Mouse (Mus musculus) intestine, embryonic 14.5 days (tissue): ENCODE measurements at regions not wholly inside any gene's neighbourhood (a gene's known extent, or its start where the extent isn't known, plus 50 kb on each side); places are given as distances from the start of the nearest gene placed in this dataset.

Experiments
- ATAC-seq: fragments of 200-750 bp; cut with Nextera tagmentation; replicated peaks from 2 replicates; pipeline ENCODE4 v1.8.0; 2017; ENCODE audit warnings: low read depth, moderate number of reproducible peaks, moderate TSS enrichment, moderate library complexity; ENCODE audit not compliant: low FRiP score, low TSS enrichment
- DNase-seq: peaks from one replicate; pipeline ENCODE4 v3.0.0-alpha.2; 2018; ENCODE audit warnings: low spot score
- H3K27ac ChIP-seq: fragments of 300-500 bp; sonication (generic); 2 replicates; pipeline ENCODE4 v1.5.1; 2014; ENCODE audit warnings: low read depth, mild to moderate bottlenecking, control low read depth
- H3K27me3 ChIP-seq: fragments of 300-500 bp; sonication (generic); replicated peaks from 2 replicates; pipeline ENCODE4 v1.6.1; 2014; ENCODE audit warnings: low read length, control low read depth; ENCODE audit not compliant: control insufficient read depth, insufficient read depth
- H3K36me3 ChIP-seq: fragments of 300-500 bp; sonication (generic); 2 replicates; pipeline ENCODE4 v1.6.1; 2014; ENCODE audit warnings: low read length, control low read depth; ENCODE audit not compliant: control insufficient read depth, insufficient read depth
- H3K4me1 ChIP-seq: fragments of 300-500 bp; sonication (generic); replicated peaks from 2 replicates; pipeline ENCODE4 v1.6.1; 2014; ENCODE audit warnings: low read length, control low read depth, mixed read lengths; ENCODE audit not compliant: control insufficient read depth, insufficient read depth
- H3K4me2 ChIP-seq: fragments of 300-500 bp; sonication (generic); 2 replicates; pipeline ENCODE4 v1.6.1; 2014; ENCODE audit warnings: low read length
- H3K4me3 ChIP-seq: fragments of 300-500 bp; sonication (generic); 2 replicates; pipeline ENCODE4 v1.5.1; 2014; ENCODE audit warnings: low read depth, low read length, control low read depth, mixed read lengths
- H3K9ac ChIP-seq: fragments of 300-500 bp; sonication (generic); 2 replicates; pipeline ENCODE4 v1.6.1; 2014; ENCODE audit warnings: mild to moderate bottlenecking, low read length
- H3K9me3 ChIP-seq: fragments of 300-500 bp; sonication (generic); 2 replicates; pipeline ENCODE4 v1.6.1; 2016; ENCODE audit warnings: low read length, control low read depth; ENCODE audit not compliant: control insufficient read depth
- WGBS: fragments of 180-500 bp; shearing (Covaris S2); extraction: QIAGEN DNeasy Blood & Tissue Kit; methylation state at CpG from one replicate; pipeline ENCODE4 v1.1.7; 2014; 5-methylcytosine and 5-hydroxymethylcytosine counted together

DNA sequence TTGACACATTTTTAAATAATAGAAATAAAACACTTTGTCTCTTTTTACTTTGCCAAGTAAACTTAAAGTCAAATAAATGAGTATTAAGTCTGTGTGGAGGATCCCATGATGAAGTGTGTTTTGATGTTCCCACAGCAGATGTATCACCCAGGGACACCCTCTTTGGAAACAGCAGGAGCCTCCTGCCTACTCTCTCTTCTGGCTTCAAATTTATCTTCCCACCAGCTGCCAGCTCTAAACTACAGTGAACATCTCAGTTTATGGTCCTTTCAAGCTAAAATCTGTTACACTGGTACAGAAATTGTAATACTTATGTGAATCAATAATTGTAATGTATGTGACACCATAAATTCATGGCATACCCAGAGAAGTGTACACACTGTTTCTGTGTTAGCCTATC, 171.1 kb upstream of the Meis2 start:
- Histone ChIP-seq H3K4me3 (no peak overlapping the region), H3K36me3 (no peaks in the 10 kb centered on the region), H3K4me2 (no peak overlapping the region), H3K9me3 (no peaks in the 10 kb centered on the region), H3K9ac (no peak overlapping the region), H3K27ac (no peak overlapping the region), H3K27me3 (no peaks in the 10 kb centered on the region), H3K4me1 (no peaks in the 10 kb centered on the region)
- ATAC-seq, result no peak
- no peak for DNase-seq

DNA sequence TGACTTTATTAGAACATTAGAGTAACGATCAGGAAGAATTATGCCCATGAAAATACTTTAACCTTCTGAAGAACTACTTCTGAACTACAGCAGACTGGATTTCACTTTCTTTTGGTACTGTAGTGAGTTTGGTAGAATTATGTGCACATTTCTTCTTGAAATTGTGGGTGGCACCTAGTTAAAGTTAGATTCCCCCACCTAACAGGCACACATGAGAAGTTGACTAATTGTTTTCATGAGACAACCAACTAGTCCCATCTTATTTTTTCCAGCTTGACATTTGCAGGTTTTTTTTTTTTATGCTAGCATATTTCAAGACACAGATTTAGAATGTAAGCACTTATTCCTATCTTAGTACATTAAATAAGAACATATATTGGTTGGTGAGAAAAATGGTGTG, 167.2 kb upstream of the Meis2 start:
- no peak overlapping the region for H3K9ac ChIP-seq
- H3K27me3 ChIP-seq, result no peaks in the 10 kb centered on the region
- H3K9me3 ChIP-seq, result no peaks in the 10 kb centered on the region
- H3K4me1 ChIP-seq, result no peaks in the 10 kb centered on the region
- DNase-seq (no peak), ATAC-seq (no peak)
- WGBS, result 91% methylated on average over 1 of the region's 1 CpGs
- no peaks in the 10 kb centered on the region for H3K36me3 ChIP-seq
- no peak overlapping the region for H3K4me3 ChIP-seq
- no peak overlapping the region for H3K27ac ChIP-seq
- H3K4me2 ChIP-seq, result no peak overlapping the region

DNA sequence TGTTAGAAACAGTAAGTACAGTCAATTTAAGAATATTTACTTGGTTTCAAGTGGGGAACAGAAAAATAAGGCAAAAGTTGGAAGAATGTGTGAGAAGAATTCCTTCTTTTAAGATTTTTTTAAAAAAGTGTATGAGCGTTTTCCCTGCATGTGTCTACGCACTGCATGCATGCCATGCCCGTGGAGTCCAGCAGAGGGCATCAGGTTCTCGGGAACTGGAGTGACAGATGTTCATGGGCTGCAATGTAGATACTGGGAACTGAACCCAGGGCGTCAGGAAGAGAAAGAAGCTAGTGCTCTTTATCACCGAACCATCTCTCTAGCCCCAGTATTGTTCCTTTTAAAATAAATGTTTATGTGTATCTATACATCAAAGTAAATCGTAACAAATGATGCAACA, 150.8 kb upstream of the Meis2 start:
- no peak for ATAC-seq
- DNase-seq, result no peak
- no peak overlapping the region for H3K27ac ChIP-seq
- H3K4me3 ChIP-seq, result no peak overlapping the region
- no peaks in the 10 kb centered on the region for H3K36me3 ChIP-seq
- no peak overlapping the region for H3K9ac ChIP-seq
- H3K27me3 ChIP-seq, result no peaks in the 10 kb centered on the region
- no peaks in the 10 kb centered on the region for H3K4me1 ChIP-seq
- H3K9me3 ChIP-seq, result no peaks in the 10 kb centered on the region
- no peak overlapping the region for H3K4me2 ChIP-seq
- 68% methylated on average over 7 of the region's 7 CpGs for WGBS

DNA sequence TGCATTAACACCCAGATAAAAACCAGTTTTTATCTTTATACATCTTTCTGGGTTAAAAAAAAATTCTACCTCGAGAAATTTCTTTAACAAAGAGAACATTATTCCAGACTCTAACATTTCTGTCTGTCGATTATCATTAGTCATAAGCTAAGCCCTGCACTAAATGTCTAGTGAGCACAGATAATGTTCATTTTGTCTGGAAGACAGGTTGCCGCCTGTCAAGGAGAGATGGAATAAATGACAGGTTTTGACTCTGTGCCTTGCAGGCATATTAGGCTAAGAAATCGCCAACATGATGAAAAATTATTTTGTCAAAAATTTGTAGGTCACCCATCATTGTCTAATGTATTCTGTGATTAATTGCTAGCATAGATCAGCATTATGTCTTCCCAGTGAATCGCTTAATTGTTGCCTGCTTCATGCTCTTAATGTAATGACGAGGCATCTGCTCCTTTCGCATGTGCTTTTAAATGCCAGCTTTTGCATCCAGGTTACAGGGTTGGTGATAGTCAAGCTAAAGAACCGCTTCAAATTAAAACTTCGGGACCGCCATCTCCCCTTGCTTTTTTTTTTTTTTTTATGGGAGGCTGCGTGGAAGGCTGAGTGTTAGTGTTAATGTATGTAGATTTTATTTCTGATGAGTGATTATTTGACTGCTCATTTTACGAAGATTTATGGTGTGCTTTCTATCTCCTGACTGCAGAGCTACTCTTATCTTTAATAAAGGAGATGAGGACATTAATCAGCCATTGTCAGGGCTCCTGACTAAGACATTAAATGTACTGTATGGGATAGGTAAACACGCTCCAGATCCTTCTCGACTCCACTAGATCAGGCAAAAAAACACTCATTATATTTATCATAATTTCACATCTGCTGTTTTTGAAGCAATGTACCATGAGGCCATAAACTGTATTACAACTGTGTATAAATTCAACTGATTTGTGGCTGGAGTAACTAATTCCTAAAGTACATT, 135.9 kb upstream of the Meis2 start:
- Histone ChIP-seq H3K27ac (no peak overlapping the region), H3K9ac (no peak overlapping the region), H3K9me3 (no peaks in the 10 kb centered on the region), H3K4me1 (peaks cover 3% of the 10 kb centered on the region; the same call in 1 of the 2 replicates), H3K36me3 (no peaks in the 10 kb centered on the region), H3K4me2 (no peak overlapping the region), H3K4me3 (no peak overlapping the region), H3K27me3 (no peaks in the 10 kb centered on the region)
- no peak for DNase-seq
- 54% methylated on average over 14 of the region's 14 CpGs for WGBS
- no peak for ATAC-seq

DNA sequence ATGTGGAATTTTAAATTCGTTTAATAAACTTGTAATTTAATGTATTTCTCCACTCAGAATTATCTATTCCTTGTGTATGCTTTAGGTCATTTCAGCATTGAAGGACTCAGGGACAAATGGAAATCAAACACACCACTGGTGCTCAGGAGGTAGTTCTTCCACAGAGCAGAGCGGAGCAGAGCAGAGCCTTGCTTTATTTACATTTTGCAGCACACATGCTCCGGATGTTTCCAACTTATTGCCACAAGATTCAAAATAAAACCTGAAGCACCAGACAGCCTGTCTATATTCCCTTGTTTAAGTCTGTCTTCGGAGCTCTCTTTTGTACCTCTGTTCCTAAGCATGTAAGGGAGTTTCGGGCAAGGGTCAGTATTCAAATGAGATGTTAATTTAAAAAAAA, 135.2 kb upstream of the Meis2 start:
- ATAC-seq, result no peak
- no peaks in the 10 kb centered on the region for H3K9me3 ChIP-seq
- H3K4me1 ChIP-seq, result peaks cover 3% of the 10 kb centered on the region; the same call in 1 of the 2 replicates
- H3K4me2 ChIP-seq, result no peak overlapping the region
- no peak for DNase-seq
- H3K27me3 ChIP-seq, result no peaks in the 10 kb centered on the region
- no peak overlapping the region for H3K27ac ChIP-seq
- WGBS, result 30% methylated on average over 5 of the region's 5 CpGs
- no peak overlapping the region for H3K4me3 ChIP-seq
- no peaks in the 10 kb centered on the region for H3K36me3 ChIP-seq
- H3K9ac ChIP-seq, result no peak overlapping the region

DNA sequence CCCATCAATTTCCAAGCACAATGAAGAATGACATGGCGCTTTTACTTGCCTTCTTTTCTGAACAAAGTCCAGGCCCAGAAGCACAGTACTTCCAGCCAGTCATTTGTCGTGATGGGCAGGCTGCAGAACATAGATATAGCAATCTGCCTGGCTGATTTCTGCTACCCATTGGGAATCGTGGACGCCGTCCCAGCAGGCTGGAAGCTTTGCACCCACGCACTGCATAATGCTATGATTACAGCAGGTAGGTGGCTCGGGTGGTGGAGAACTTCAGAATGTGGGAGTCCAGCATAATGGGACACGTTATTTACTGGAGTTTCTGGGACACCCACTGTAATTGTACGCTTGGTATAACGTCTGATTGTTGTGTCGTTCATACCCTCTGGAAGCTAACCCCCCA, 116.2 kb upstream of the Meis2 start:
- H3K9ac ChIP-seq, result no peak overlapping the region
- no peak overlapping the region for H3K4me2 ChIP-seq
- no peaks in the 10 kb centered on the region for H3K36me3 ChIP-seq
- ATAC-seq (no peak), DNase-seq (no peak)
- 88% methylated on average over 11 of the region's 11 CpGs for WGBS
- no peaks in the 10 kb centered on the region for H3K4me1 ChIP-seq
- H3K9me3 ChIP-seq, result no peaks in the 10 kb centered on the region
- H3K27me3 ChIP-seq, result no peaks in the 10 kb centered on the region
- H3K4me3 ChIP-seq, result no peak overlapping the region
- no peak overlapping the region for H3K27ac ChIP-seq

DNA sequence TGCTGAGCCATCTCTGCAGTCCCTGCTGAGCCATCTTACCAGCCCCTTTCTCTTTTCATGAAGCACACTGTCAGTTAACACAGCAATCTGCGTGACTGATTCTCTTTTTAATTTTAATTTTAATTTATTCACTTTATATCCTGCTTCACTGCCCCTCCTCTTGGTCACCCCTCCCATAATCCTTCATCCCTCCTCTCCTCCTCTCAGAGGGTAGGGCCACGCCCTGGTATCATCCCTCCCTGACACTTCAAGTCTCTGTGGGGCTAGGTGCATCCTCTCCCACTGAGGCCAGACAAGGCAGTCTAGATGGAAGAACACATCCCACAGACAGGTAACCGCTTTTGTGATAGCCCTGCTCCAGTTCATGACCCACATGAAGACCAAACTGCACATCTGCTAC, 111.5 kb upstream of the Meis2 start:
- no peaks in the 10 kb centered on the region for H3K27me3 ChIP-seq
- no peak overlapping the region for H3K27ac ChIP-seq
- H3K9ac ChIP-seq, result no peak overlapping the region
- DNase-seq (no peak), ATAC-seq (no peak)
- H3K4me1 ChIP-seq, result no peaks in the 10 kb centered on the region
- H3K36me3 ChIP-seq, result no peaks in the 10 kb centered on the region
- H3K4me3 ChIP-seq, result no peak overlapping the region
- H3K9me3 ChIP-seq, result no peaks in the 10 kb centered on the region
- H3K4me2 ChIP-seq, result no peak overlapping the region
- WGBS, result 84% methylated on average over 3 of the region's 3 CpGs

DNA sequence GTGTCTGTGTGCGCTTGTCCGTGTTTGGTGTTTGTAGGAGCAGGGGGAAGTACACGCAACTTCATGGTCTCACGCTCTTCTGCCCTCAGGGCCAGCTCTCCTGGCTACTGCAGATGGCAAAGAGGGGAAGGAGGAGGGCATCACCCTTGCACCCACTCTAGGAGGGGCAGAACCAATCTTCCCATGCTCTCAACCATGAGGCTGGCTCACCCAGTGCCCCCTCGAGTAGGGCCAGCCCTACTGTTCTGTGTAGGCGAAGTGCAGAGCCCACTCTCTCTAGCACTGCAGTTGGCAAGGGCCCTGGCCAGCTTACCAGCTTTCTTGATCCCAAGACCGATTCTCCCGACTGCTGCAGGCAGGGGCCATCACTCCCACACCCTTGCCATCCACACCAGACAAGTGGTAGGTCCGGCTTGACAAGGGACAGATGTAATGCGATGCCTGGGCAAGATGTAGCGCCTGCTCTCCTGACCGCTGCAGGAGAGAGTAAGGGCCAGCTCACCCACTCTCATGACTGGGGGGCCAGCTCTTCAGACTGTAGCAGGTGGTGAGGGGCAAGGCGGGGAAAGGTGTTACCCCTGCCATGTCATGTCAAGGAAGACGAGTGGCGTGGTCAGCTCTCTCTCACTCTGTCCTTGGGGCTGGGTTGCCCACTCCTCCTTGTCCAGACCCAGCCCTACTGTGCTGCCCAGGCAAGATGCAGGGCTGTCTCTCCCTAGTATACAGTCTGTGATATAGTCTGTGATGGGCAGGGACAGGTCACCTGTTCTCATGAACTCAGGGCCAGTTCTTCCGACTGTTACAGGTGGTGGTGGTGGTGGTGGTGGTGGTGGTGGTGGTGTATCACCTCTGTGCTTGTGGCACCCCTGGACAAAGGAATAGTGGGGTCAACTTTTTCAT, 100.5 kb upstream of the Meis2 start:
- H3K27ac ChIP-seq, result no peak overlapping the region
- WGBS, result 87% methylated on average over 16 of the region's 16 CpGs
- DNase-seq (no peak), ATAC-seq (no peak)
- no peaks in the 10 kb centered on the region for H3K36me3 ChIP-seq
- no peak overlapping the region for H3K9ac ChIP-seq
- no peak overlapping the region for H3K4me3 ChIP-seq
- H3K4me2 ChIP-seq, result no peak overlapping the region
- no peaks in the 10 kb centered on the region for H3K27me3 ChIP-seq
- no peaks in the 10 kb centered on the region for H3K4me1 ChIP-seq
- no peaks in the 10 kb centered on the region for H3K9me3 ChIP-seq
